Mouse (Mus musculus): ENCODE results near the gene Atrnl1. TPM values are rescaled to one million over a fixed set of nuclear protein-coding genes. Genes with fewer than 3 reads are reported as not detected.
"Not testable (repeated sequence)": the region's sequence is repeated elsewhere in the genome, so short reads cannot be mapped to it uniquely, and the experiment has no call there.

The Atrnl1 gene
- total and polyA plus RNA-seq, 3 experiments: 5.7 to 24.4 (median 23.4) TPM

DNA sequence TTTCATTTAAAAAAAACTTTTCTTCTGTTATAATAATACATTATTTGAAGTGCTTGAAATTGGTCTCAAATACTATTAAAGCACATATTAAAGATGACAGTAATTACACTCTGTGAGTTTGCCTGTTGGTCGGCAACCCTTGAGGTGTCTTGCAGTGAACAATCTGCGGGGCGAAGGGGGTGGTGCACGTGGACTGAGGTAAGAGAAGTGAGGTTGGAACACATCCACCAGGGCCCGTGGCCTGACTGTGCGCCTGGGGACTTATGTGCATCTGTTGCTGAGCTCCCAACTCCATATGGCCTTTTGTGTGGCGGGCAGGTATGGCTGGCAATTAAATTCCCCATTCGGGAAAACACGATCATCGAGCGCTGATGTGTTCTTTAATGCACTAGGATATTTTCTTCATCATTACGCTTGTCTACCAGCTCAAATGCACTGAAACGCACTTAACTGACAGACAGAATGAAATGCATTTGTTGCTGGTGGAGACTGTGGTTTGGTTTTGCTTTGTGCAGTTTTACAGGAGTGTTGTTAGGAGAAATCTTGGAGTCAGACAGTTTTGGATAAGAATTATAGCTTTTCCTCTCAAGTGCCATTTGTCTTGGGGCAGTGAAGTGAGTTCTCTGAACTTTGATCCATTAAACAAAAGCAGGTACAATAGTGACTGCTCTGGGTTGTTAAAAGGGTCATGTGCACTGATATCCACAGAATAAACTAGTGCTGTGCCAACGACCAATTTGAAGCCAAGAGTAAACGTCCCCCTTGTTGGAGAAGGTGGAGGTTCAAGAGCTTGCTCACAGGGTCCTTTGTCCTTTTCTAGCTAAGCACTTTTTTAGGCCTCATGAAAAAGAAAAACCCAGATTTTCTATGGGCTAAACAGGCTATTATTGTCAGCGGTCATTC is 351.2 kb downstream of the Atrnl1 start:
- DNase-seq: no peak

DNA sequence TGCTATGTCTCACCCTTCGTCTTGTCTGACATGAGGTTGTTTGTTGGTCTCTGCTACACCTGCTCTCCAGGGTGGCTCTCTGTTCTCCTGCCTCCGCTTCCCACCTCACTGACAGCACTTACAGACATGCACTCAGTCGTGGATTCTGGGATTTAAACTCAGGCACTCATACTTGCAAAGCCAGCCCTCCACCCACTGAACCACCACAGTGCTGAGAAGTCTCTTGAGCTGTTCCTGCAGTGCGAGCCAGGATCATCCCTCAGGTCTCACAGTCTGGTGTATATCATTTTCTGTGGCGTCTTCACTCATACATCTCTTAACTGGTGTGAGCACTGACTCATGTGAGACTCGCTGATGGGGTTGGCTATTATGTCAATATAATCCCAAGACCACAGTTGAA is 353.0 kb downstream of the Atrnl1 start:
- no peak for DNase-seq

DNA sequence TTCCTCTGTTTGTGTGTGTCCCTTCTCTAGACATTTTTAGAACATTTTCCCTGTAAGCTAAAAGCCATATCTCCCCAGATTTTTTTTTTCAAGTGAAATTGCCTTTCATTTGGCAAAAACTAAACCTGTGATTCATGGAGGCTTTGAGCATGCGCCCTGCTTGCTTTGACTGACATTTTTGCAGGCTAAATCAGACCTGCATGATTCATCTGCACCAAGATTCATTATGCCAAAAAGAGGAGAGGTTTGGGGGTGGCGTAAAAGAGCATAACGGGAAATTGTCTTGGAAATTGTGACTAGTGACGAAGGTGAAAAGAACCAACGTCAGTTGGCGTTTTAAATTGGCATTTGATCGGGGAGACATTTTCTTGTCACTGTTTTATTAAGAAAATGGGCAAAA is 358.9 kb downstream of the Atrnl1 start:
- DNase-seq: peak; percentile 19

DNA sequence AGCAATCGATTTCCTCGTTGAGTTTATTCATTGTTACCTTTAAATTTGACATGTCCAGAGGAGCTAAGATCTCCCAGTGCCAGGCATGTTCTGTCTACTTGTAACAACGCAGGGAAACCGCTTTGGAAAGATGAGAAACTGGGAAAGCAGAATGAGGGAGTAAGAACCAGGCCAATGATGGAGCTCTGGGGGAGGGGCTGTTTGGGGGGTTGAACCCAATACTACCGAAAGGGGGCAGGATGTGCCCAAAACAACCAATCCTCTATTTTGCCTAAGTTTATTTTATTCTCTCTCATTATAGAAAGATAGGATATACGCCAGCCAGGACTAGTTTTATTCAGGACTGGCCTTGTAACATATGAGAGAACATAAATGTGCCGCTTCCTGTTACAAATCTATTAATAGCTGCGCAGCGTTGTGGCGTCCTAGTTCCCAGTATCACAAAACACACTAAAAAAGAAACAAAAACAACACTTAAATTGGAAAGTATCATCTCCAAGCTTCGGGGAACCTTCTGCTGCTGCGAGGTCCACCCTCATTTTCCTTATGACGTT is 359.6 kb downstream of the Atrnl1 start:
- no peak for DNase-seq

DNA sequence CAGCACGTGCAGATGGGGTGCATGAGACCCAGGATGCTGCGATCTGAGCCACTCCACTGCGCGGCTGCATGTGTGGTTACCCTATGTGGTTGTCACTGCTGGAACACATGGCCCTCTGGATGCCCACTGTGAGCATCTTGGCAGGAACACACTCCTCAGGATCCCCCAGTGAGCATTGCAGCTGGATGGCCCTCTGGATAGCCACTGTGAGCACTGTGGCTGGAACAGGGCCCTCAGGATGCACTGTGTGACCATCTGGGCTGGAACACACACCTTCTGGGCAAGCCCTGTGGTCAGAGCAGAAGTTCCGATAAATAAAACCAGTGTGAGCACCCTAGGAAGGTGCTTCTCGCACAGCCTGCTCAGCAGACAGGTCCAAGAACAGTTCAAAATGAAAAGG is 364.4 kb downstream of the Atrnl1 start:
- DNase-seq: no peak

DNA sequence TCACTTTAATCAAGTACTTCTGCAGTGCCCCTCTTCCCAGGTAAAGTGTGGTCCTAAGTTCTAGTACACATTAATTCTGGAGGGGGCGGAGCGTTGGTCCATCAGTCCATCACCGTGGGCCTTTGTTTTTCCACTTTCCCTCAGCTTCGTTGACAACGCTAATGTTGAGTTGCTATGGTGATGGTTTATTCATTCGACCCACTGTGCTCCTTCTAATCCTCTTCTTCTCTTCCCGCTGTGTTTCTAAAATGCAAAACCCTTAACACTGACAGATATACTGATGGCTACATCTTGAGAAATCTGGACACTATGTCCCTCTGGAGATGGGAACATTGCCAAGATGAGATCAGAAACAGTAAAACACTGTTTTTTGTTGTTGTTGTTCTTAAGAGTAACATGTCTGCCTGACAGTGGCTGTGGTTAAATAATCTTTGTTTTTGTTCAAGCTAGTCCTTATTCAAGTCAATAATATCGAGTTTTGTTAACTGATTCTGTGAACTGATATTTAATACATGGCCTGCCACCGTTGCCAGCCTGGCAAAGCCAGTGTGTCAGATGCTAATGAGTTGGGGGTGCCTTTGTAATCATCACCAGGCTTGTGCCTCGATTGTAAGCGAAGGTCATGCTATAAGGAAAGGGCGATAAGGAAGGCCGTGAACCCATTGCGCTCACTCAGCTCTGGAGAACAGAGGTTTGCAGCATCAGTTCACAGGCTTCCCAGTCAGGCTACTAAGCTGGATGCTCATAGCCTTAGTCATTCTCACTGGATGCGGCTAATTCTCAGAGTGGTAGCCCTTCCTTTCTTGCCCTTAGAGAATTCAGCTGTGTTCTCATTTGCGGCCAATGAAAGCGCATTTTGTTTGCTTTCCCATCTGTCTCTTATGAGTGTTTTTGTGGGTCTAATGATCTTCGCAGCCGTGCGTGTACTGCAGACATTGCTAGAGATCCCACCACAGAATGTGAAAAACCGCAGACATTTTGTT is 375.4 kb downstream of the Atrnl1 start:
- no peak for DNase-seq

DNA sequence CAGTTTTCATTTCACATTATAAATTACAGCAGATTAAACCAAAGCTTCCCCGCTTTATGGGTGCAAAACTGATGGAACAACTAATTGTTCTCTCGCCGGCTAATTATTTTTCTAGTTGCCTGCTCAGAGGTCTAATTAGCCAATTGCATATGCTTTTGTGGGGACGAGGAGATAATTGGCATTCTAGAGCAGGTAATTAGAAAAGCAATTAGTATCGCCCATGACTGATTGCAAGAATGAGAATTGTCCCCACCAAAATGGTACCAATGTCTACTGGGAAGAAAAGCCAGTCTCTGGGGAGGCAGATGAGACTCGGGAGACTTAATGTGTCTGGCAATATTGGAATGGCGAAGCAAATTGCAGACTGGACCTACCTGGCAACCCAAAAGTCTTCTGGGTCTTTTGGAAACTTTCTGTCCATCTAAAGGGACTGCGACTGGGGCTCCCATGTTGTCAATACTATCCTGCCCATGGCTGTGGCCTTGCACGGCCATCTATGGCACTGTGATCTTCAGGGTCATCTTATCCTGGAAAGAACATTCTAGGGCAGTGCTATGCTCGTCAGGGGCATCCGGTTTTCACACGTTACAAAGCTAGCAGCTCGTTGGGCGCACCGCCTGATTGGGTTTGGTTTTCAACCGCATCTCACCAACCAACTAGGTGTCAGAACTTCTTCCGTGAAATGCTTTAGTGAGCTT is 377.0 kb downstream of the Atrnl1 start:
- no peak for DNase-seq

DNA sequence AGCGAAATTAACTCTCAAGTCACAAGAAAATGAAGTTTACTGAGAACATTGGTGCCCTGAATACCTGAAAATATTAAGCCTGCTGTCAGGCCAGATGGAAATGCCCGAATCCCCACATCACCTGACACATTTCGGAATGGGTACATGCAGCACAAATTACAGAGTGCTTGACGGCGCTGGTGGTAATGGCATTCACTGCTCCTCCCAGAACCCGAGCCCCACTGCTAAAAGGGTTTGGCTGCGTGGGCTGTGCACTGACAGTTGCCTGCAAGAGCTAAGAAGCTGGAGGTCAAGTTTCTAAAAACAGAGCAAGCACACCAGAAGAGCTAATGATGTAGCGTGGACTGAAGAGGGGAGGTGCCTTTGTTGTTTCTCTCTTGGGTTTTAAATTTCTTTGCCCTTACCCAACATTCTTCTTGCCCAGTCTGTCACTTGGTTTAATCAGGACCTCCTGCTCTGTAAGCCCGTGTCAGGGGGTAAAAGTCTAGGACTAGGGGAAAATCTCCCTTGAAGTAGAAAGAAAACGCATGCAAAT is 377.8 kb downstream of the Atrnl1 start:
- no peak for DNase-seq

DNA sequence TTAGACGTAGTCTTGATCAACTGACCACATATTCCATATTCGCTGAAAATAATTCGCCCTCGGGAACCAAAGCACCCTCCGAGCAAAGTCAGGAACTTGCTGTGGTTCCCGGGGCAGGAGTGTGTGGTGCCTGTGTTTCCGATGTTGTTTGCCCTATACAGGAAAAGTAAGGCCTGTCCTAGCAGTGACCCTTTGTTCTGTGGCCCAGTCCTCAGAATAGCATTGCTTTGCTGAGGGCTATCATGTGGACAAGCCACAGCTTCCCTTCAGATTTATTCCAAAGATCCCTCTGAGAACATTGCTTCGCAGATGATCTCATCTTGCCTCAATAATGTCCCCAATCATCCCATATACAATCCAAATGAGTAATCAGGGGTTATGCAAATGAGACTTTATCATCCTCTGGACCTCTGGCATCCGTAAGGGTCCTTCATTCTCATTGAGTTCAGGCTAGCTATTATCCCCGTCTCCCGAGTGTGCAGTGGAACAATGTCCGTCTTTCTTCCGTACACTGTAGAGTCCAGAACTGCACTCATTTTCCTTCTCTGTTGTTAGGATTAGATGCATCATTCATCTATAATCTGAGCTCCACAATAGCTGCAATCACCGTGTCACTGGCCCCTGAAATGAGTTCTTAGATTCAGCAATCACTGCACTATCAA is 380.4 kb downstream of the Atrnl1 start:
- no peak for DNase-seq

DNA sequence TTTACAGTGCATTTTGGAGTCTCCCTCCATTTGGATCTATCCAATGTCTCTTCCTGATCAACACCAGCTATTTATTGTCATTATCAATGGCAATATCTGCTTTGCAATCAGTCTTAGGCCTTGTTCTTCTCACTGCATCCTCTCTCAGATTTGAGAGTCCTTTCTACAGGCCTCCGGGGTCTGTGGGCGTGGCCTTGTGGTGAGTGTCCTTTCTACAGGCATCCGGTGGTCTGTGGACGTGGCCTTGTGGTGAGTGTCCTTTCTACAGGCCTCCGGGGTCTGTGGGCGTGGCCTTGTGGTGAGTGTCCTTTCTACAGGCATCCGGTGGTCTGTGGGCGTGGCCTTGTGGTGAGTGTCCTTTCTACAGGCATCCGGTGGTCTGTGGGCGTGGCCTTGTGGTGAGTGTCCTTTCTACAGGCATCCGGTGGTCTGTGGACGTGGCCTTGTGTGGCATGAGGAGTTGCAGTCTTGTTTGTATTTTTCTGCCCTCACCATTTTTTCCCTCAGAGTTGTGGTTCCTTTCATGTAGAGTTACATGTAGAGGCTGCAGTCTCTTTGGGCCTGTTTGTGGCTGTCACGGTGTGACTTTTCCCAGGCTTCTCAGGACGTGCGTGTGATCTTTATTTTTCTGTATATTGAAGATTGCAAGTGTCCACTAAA is 383.5 kb downstream of the Atrnl1 start:
- not testable (repeated sequence) for DNase-seq

DNA sequence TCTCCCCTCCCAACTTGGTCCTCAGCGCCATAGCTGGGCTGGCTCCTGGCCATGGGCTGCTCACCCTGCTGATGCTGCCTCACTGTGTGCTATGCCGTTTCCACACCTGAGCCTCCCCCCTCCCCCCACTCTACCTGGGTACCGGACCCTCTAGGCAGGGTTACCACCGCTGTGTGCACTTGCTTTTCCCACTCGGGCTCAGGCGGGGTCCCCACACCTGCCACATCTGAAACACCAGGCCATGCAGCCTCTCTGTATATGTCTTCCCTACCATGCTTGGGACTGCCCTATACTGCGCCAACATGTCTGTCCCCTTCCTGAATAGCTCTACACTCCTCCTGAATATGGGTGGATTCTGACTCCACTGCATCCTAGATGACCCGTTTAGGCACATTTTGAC is 384.2 kb downstream of the Atrnl1 start:
- no peak for DNase-seq

DNA sequence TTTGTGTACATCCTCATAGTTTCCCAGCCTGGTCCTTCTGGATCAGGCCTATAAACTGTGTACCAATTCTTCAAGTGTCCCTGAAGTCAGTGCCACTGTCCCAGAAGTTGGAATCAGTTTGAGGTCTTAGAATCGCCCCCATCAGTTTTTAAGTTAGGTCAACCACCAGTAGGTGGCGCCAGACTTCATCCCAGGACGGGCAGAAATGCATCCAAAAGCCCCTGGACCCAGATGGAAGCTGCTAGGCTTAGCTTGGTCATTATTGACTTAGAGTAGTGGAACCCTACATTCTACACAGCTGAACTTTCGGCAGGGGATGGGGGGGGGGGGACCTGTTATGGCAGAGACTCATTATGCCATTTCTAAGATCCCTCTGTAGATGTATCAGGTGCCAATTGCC is 387.1 kb downstream of the Atrnl1 start:
- DNase-seq: peak; percentile 5

DNA sequence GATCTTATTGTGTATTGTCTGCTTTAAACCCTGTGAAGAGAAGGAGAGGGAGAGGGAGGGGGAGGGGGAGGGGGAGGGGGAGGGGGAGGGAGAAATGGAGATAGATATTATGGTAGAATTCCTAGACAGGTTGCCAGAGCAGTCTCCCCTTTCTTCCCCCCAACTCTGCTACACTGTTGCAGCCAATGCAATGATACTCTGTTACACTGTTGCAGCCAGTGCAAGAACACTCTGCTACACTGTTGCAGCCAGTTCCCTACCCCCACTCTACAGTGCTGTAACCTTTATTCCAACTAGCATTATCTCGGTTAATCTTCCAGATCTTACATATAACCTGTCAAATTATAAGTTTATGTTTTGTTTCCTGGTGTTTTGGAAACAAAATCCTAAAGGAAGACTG is 400.8 kb downstream of the Atrnl1 start:
- DNase-seq: no peak

DNA sequence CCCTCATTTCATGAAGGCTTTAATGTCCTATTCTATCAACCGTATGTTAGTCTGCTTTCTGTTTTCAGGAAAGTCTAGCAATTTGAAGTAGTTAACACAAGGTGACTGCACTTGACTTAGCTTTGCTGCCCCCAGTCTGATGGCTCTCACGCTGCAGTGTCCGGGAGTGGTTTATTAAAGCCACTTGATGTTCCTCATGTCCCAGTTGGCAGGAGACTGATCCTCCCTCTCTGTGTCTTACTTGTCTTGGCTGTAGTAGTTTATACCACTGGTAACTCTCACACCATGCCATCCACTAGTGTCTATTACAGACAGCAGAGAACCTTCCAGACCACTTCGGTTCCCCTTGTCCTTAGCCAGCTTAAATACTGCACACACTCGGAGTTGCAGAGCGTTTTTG is 404.9 kb downstream of the Atrnl1 start:
- DNase-seq: no peak

DNA sequence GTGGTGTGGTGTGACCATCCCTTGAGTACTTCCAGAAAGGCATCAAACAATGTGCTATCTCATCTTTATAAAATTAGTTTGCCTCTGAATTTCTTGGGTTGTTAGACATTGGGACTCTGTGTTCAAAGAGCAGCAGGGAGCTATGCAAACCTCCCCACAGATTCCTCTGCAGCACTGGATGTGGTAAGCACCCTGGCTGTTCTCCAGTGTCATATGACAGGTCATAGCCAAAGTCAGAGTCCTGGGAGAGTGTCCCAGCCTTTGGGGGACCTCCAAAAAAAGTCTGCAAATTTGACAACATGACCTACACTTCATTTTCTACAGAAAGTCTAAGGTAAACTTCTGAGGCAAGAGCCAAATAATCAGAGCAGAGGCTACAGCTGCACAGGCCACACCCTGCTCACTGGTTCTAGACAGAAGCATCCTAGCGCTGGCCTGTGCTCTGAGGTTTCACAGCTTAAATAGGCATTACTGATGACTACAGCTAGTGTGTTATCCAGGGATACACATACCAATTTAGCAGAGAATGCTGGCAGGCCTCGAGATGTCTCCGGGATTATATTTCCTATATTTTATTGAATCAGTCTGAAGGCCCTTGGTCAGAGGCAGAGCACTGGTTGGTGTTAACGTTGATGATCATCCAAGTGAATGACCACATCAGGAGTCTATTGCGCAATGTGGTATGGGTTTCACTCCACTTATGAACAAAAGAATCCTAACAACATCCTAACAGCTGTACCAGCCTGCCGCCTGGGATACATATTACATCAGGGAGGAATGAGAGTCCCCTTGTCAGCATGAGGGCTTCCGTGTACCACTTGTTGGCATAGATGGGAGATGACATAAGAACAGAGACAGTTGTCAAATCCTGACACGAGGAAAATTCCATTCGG is 406.0 kb downstream of the Atrnl1 start:
- peak; percentile 40 for DNase-seq

DNA sequence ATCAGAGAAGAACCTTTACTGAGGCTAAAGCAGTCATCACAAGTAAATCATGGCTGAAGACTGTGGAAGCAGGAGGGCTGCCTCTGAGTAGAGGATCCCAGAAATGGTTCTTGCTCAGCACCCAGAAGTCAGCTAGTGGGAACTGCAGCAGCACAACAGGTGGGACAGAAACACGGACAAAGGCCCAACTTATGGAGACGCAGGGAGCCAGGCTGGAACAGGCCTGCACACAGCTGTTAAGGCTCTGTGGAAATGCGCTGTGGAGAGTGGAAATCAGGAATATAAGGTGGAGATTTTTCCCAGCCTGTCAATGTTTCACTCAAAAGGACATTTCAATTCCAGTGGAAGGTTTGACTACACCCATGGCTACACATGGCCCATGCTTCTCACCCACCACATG is 406.6 kb downstream of the Atrnl1 start:
- no peak for DNase-seq

DNA sequence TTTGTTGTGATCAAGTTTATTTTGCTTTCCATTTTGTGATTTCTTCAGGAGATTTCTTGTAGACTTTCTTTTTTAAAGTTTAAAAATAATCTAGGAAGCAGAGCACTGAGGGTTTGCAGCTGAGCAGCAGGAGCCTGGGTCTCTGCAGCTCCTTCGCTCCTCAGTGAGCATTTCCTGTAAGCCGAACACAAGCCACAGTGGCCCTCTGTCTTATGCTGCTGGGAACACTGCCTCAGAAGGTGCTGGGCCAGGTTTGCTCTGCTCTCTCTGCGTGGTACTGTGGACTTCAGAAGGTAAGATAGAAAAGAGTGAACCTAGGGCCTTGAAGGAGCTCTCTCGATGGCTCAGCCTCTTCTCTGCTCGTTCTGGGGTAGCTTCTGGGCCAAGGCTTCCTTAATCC is 407.9 kb downstream of the Atrnl1 start:
- no peak for DNase-seq

DNA sequence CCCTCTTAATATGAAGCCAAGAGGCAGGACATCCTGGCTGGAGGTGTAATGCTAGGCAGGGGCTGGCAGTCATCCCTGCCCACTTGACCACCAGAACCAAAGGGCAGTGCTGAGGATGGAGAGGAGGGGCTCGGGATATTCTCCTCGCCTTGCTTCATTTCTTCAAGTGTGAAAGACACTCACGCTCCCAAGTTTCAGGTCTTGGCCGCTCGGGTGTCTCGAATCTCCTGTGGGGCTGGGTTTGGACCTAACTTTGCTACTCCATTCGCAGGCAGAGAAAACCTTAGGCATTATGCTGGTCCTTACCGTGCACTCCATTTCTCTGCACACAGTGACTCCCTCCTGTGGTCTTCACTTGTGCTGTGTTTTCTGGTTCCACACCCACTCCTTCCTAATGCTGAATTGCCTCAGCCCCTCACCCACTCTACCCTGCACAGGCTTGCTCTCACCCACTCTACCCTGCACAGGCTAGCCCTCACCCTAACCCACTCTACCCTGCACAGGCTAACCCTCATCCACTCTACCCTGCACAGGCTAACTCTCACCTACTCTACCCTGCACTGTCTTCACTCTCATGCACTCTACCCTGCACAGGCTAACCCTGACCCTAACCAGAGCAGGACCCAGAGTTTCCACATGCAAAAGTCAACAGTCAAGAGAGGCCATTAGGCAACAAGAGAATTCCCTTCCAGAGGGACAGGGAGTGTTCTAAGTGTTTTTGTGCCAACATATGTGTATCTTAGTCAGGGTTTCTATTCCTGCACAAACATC is 410.9 kb downstream of the Atrnl1 start:
- DNase-seq: no peak
